Mouse (Mus musculus) megakaryocyte, embryonic 14.5 days (primary cell): ENCODE measurements around the gene Eefsec.

Experiments
- FLI1 ChIP-seq: IDR thresholded peaks from 2 replicates; pipeline ENCODE4 v1.6.1; 2012; ENCODE audit warnings: low read length, inconsistent platforms, mixed read lengths
- GATA1 ChIP-seq: IDR thresholded peaks from 3 replicates; pipeline ENCODE4 v1.6.1; 2012; ENCODE audit warnings: mixed read lengths, low read length, inconsistent platforms, borderline replicate concordance

GRCm38 (mm10) chr6:88249231-88249630 is 197.1 kb downstream of the Eefsec start:
- TF ChIP-seq GATA1, result no peak
- TF ChIP-seq FLI1, result no peak
